Mouse (Mus musculus) megakaryocyte progenitor cell, adult 5-6 weeks (primary cell): ENCODE results near the gene Ctse. TPM values are rescaled to one million over a fixed set of nuclear protein-coding genes. Genes with fewer than 3 reads are reported as not detected.
"Not testable (repeated sequence)": the region's sequence is repeated elsewhere in the genome, so short reads cannot be mapped to it uniquely, and the experiment has no call there.

Source experiments
- ATAC-seq: replicated peaks from 2 replicates; pipeline ENCODE4 v1.8.0; 2016; ENCODE audit warnings: mild to moderate bottlenecking, moderate TSS enrichment, inconsistent platforms; ENCODE audit not compliant: poor library complexity
- total RNA-seq, 2 experiments: library from RNA; stranded (forward) in 1 of 2; stranded (reverse) in 1 of 2; fragments of 157-497, 149-512 nt in 1 of 2; fragments of 200-1000 nt in 1 of 2; gene quantifications; 2 replicates each; pipeline versions ENCODE4 v1.2.3 to v1.2.4; 2015 to 2017

Ctse gene
- total RNA-seq (2015) (54.1 and 66.8 TPM in 2 replicates), total RNA-seq (2017) (18.9 and 25.6 TPM in 2 replicates)

DNA sequence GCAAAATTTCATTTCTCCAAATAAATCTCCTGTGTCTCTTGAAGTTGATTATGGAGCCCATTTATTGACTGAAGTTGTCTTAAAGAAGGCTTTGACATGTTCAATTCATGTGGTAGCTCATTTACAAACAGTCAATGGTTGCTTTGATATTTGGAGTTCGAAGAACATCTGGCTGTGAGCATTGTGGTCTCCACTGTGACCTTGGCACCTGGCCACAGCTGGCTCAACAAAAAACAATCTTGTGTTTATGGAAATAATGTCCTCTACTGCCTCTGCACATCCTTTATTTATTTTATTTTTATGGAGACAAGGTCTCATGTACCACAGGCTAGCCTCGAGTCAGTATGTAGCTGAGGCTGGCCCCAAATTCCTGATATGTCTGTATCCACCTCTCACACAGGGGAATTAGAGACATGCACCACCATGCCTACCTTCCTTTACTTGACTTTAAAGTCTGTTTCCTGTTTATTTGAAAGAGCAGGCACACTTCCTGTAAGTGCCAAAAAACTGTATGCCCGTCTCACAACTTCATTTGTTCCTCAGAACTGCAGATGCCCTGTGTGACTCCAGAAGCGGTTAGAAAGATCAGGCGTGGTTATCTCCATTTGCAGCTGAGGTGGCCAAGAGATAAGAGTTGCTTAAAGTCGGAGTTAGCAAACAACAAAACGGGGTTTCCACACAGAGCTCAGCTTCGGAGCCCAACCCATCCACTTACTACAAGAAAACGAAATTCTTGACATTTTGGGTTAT, at the start of gene Ctse:
Ctse (plus strand) TSS at position 516 of the 750 bp plus-strand sequence.
- peak; percentile 96 for ATAC-seq

DNA sequence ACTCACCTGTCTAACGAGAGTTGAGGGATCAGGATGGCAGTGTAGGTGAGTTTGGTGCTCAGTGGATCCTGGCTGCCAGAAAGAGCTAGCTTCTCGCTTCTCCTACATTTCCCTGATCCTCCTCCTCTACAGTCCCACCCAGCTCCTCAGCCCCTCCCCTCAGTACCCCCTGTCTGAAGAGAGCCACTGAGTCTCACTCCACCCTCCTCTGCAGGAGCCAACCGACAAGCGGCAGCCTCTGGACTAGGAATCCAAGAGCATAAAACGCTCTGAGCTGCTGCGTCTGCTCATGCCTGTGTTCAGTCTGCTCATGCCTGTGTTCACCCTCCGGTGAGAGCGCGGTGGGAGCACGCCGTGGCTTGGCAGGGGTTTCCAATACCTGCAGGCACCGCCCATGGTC, 39.2 kb upstream of the Ctse start, which contains the start of gene Avpr1b:
Avpr1b (plus strand) TSS at position 335 of the 400 bp plus-strand sequence.
- ATAC-seq, result no peak

DNA sequence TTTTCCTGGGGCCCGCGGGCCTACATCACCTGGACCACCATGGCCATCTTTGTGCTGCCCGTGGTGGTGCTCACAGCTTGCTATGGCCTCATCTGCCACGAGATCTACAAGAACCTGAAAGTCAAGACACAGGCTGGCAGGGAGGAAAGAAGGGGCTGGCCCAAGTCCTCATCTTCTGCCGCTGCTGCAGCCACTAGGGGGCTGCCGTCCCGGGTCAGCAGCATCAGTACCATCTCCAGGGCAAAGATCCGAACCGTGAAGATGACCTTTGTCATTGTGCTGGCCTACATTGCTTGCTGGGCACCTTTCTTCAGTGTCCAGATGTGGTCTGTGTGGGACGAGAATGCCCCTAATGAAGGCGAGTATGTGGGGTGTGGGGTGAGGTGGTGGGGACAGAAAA, 37.8 kb upstream of the Ctse start:
- ATAC-seq, result peak; percentile 57; the same call in 1 of the 2 replicates

DNA sequence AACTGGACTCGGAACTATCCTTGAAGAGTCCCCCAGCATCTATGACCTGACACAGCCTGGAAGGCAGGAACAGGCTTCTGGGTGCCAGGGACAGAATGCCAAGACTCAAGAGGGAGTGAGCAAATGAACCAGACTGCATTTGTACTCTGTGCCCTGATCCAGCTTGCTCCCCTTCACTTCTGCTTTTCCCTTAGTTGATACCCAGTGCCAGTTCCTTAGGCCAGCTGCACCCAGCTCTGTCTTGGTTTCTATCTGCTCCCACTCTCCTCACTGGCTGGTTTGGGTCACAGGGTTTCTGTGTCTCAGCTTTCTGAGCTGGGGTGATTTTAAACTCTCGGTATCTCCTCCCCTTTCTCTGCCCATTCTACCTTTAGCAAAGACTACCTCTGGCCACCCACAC, 31.4 kb upstream of the Ctse start:
- ATAC-seq, result peak; percentile 76

DNA sequence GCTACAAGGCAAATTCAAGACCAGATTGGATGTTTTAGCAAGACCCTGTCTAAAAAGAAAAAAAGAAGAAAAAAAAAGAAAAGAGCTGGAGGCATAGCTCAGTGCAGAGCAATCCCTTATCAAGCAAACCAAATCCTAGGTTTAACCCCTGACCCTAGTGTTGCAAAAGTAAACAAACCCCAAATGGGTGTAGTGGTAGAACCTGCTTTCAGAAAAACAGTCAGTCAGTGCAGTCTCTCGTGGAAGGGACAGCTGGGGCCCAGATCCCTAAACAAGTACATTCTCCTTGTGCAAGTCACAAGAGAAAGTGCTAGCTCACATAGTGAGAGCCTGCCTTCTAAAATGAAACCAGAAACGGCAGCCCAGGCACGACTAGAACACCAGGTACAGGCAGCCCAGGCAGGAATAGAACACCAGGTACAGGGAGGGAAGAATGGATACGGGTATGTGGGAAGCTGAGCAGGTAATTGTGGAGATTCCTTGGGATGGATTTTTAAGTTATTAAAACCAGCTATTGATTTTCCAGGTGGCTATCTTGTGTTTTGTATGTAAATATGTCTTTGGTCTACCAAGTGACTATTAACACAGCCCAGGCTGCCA, 25.4 kb upstream of the Ctse start:
- ATAC-seq, result no peak

- peak; percentile 99 for ATAC-seq
Observed at GRCm38 (mm10) chr1:131613361-131614133, 24.6 kb upstream of the Ctse start.

DNA sequence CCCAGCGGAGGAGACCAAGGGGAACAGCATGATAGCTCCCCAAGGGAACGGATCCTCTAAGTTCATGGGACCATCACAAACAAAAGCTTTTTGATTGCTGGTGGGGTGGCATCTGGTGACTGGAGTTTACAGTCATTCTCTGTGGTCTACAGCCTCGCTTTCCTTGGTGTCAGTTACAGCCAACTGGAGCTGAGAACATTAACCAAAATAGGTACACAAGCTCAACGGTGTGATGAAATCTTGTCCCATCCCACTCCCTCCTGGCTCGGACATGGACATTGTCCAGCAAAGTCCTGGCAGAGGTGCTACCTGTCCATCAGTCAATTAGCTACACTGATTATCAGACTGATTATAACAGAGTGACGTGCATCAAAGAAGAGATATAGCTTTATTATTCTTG, 23.5 kb upstream of the Ctse start:
- ATAC-seq, result no peak

GRCm38 (mm10) chr1:131616131-131616530, 22.0 kb upstream of the Ctse start:
- no peak for ATAC-seq

- ATAC-seq, result peak; percentile 41; the same call in 1 of the 2 replicates
Observed at GRCm38 (mm10) chr1:131616546-131617220, 21.4 kb upstream of the Ctse start.

DNA sequence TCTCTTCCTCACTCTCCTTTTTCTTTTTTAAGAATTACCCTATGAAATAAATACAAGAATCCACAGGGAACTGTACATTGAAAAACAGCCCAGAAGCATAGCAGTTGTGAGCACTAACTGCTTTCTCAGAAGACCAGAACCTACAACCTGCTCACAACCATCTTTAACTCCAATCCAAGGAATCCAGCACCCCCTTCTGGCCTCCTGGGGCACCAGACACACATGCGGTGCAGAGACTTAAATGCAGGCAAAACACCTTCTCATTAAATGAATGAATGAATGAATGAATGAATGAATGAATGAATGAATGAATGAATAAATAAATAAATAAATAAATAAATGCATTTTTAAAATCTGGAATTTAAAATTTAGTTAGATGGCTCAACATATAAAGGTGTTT, 19.5 kb upstream of the Ctse start:
- no peak; the same call in 1 of the 2 replicates for ATAC-seq

GRCm38 (mm10) chr1:131619348-131619747, 18.8 kb upstream of the Ctse start:
- no peak for ATAC-seq

GRCm38 (mm10) chr1:131623644-131624043, 14.5 kb upstream of the Ctse start:
- ATAC-seq, result no peak

GRCm38 (mm10) chr1:131624175-131624835, 13.8 kb upstream of the Ctse start:
- no peak for ATAC-seq

GRCm38 (mm10) chr1:131626200-131626599, 11.9 kb upstream of the Ctse start:
- ATAC-seq, result no peak; the same call in 1 of the 2 replicates

GRCm38 (mm10) chr1:131632216-131632615, 5.9 kb upstream of the Ctse start:
- not testable (repeated sequence) for ATAC-seq

- no peak for ATAC-seq
Observed at GRCm38 (mm10) chr1:131634495-131634894, 3.6 kb upstream of the Ctse start.

DNA sequence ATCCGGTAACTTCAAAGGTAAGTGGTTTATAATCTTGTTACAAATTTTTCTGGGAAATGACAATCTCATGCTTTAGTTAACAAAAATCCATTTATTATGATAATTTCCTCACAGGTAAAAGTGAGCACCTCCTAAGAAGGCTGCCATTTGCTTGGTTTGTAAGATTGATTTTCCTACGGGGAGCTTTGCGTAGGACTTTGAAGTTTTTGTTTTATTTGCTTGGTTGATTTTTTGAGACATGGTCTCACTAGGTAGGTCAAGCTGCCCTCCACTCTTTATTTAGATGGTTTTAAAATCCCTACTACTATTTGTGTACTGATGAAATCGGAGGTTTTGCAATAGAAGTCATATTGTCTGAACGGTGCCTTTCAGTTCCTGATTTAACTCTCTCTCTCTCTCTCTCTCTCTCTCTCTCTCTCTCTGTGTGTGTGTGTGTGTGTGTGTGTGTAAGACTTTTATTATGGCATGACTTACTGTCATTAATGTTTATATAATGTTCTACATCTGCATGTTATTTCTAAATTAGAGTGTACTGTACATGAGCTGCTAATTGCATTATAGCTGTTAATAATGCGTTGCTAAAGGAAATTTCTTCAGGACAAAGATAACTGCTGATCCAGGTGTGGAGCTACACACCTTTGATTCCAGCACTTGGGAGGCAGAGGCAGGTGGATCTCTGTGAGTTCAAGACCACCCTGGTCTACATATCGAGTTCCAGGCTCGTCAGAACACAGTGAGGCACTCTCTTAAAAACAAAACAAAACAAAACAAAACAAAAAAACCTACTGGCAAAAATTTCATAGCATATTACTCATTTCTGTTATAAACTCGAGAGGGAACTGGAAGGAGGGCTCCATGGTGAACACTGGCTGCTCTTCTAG, 675 bp downstream of the Ctse start:
- peak; percentile 60 for ATAC-seq

DNA sequence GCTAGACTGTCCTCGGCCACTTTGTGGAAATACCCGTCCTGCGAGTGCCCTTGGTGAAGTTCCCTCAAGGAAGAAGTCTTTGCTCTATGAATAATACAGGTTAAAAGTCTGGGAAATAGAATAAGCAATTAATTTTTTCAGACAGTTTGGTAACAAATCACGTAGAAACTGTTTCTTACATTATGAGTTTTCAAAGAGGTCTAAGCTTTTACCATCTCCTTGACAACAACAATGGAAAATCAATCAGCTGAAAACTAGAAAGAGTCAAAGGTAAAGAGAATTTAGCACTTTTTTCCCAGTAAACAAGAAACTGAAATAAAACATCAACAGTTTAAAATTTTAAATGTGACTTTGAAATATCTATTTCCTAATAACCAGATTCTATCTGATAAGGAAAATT, 2.0 kb downstream of the Ctse start:
- ATAC-seq, result no peak

DNA sequence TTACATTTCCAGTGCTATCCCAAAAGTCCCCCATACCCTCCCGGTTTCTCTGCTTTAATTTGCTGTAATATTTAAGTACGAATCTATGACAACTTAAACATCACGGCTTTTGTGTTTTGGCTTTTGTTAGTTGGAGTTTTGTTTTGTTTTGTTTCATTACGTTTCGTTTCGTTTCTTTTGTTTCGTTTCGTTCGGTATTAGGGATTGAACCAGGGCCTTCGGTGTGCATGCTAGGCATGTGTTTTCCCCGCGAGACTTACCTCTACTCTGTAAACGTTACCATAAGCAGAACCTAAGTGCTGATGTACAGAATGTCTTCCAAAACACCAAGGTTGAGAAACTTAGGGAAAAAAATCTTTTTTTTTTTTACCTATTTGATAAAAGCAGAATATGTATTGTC, 3.5 kb downstream of the Ctse start:
- no peak for ATAC-seq
